Mouse (Mus musculus) yolk sac, embryonic 10.5 days (tissue): ENCODE measurements at regions not wholly inside any gene's neighbourhood (a gene's known extent, or its start where the extent isn't known, plus 50 kb on each side); places are given as distances from the start of the nearest gene placed in this dataset.

Experiments used
- DNase-seq: peaks from one replicate; pipeline ENCODE4 v3.0.0-alpha.2; 2017; ENCODE audit warnings: low spot score

- DNase-seq: no peak
These were observed 62.5 kb downstream of the Speer2 start for GRCm38 (mm10) chr16:69800955-69801598.

GRCm38 (mm10) chr16:69796299-69796698, 67.2 kb downstream of the Speer2 start:
- DNase-seq: no peak

GRCm38 (mm10) chr16:69790671-69791070, 72.9 kb downstream of the Speer2 start:
- DNase-seq: peak; percentile 2

- DNase-seq: no peak
These were observed 92.8 kb downstream of the Speer2 start for GRCm38 (mm10) chr16:69770768-69771167.
